ENCODE assay signal across 8 mouse cellular contexts in genomic region chr4:149988931-149989556, GRCm38 (mm10). TPM values are rescaled to one million over a fixed set of nuclear protein-coding genes. Genes with fewer than 3 reads are reported as not detected.
A peak's percentile ranks its signal among the peaks of the same experiment; 100 is the strongest.
DNase-seq lines count a peak whose midpoint lies in the region; ATAC-seq and TF ChIP-seq lines count a peak whose summit lies in the region.

No protein-coding gene starts in this region.

- no peak for TF ChIP-seq CTCF in stomach, postnatal 0 days (IDR thresholded peaks at IDR 0.05; ENCODE audit: low read depth)

- peak overlapping the region; percentile 41 for H3K4me3 ChIP-seq in heart, embryonic 13.5 days
- H3K4me3 ChIP-seq in liver, embryonic 15.5 days (replicated peaks), result peak overlapping the region; percentile 30
- peak overlapping the region; percentile 13; the same call in 1 of the 2 replicates for H3K4me3 ChIP-seq in neural tube, embryonic 11.5 days (ENCODE audit: low read depth, low read length)
- peak overlapping the region; percentile 12; the same call in 1 of the 2 replicates for H3K4me3 ChIP-seq in stomach, postnatal 0 days (ENCODE audit: low read depth, low read length)

- H3K4me1 ChIP-seq in heart, embryonic 13.5 days, result peaks cover 35% of the 10 kb centered on the region
- H3K4me1 ChIP-seq in liver, embryonic 15.5 days (replicated peaks), result peaks cover 43% of the 10 kb centered on the region
- H3K4me1 ChIP-seq in neural tube, embryonic 11.5 days (ENCODE audit: control insufficient read depth, insufficient read depth, low read length), result peaks cover 17% of the 10 kb centered on the region
- H3K4me1 ChIP-seq in stomach, postnatal 0 days (replicated peaks; ENCODE audit: control insufficient read depth, insufficient read depth), result peaks cover 10% of the 10 kb centered on the region

- 7% methylated on average over 21 of the region's 21 CpGs for WGBS in heart, embryonic 13.5 days
- 2% methylated on average over 21 of the region's 21 CpGs for WGBS in liver, embryonic 15.5 days (ENCODE audit: insufficient replicate concordance)
- 11% methylated on average over 21 of the region's 21 CpGs for WGBS in neural tube, embryonic 11.5 days
- WGBS in stomach, postnatal 0 days, result 5% methylated on average over 21 of the region's 21 CpGs

- TF ChIP-seq EP300 in stomach, postnatal 0 days (optimal IDR thresholded peaks at IDR 0.05), result no peak

- H3K4me2 ChIP-seq in heart, embryonic 13.5 days, result peak overlapping the region; percentile 72
- H3K4me2 ChIP-seq in liver, embryonic 15.5 days, result peak overlapping the region; percentile 63
- peak overlapping the region; percentile 27 for H3K4me2 ChIP-seq in neural tube, embryonic 11.5 days (ENCODE audit: low read depth)
- peak overlapping the region; percentile 54 for H3K4me2 ChIP-seq in stomach, postnatal 0 days (replicated peaks; ENCODE audit: low read depth)

- no peak overlapping the region for H3K27ac ChIP-seq in heart, embryonic 13.5 days (replicated peaks)
- peak overlapping the region; percentile 67 for H3K27ac ChIP-seq in liver, embryonic 15.5 days (replicated peaks)
- no peak overlapping the region for H3K27ac ChIP-seq in neural tube, embryonic 11.5 days (ENCODE audit: low read depth, low read length)
- H3K27ac ChIP-seq in stomach, postnatal 0 days (replicated peaks), result peak overlapping the region; percentile 78

- no peaks in the 10 kb centered on the region for H3K9me3 ChIP-seq in heart, embryonic 13.5 days
- no peaks in the 10 kb centered on the region for H3K9me3 ChIP-seq in liver, embryonic 15.5 days (replicated peaks)
- no peaks in the 10 kb centered on the region for H3K9me3 ChIP-seq in neural tube, embryonic 11.5 days (ENCODE audit: control insufficient read depth, low read length)
- no peaks in the 10 kb centered on the region for H3K9me3 ChIP-seq in stomach, postnatal 0 days (ENCODE audit: control insufficient read depth, low read length)

- 0 out of 2 replicates have a peak, but pooled peaks cover 9% of the 10 kb centered on the region for H3K27me3 ChIP-seq in heart, embryonic 13.5 days (replicated peaks)
- no peaks in the 10 kb centered on the region for H3K27me3 ChIP-seq in liver, embryonic 15.5 days
- no peaks in the 10 kb centered on the region for H3K27me3 ChIP-seq in neural tube, embryonic 11.5 days (ENCODE audit: control insufficient read depth, insufficient read depth, low read length)
- H3K27me3 ChIP-seq in stomach, postnatal 0 days (ENCODE audit: control insufficient read depth, insufficient read depth, low read length), result no peaks in the 10 kb centered on the region

- ATAC-seq in heart, embryonic 13.5 days (ENCODE audit: extremely low read depth, insufficient number of reproducible peaks, low FRiP score, low TSS enrichment), result peak; percentile 78; the same call in 1 of the 2 replicates
- peak; percentile 80 for ATAC-seq in liver, embryonic 15.5 days (ENCODE audit: insufficient read depth)
- peak; percentile 85 for ATAC-seq in neural tube, embryonic 11.5 days (ENCODE audit: insufficient read depth, low FRiP score, low TSS enrichment)
- peak; percentile 93 for ATAC-seq in stomach, postnatal 0 days (ENCODE audit: low FRiP score, low TSS enrichment)

- peak; percentile 94 for DNase-seq in CD4-positive, CD25-positive, alpha-beta regulatory T cell, adult 2 months (ENCODE audit: low read depth, low spot score)
- DNase-seq in c-Kit-negative CD71-positive TER-119-positive erythroid progenitor cells, embryonic 14.5 days (ENCODE audit: low read depth, low spot score), result peak; percentile 57
- DNase-seq in fat pad, adult 2 months (ENCODE audit: extremely low read depth, low read depth, low spot score), result peak; percentile 88
- peak; percentile 96 for DNase-seq in kidney, postnatal 10 days
- DNase-seq in neural tube, embryonic 11.5 days (ENCODE audit: low spot score), result peak; percentile 85
- DNase-seq in stomach, postnatal 0 days (ENCODE audit: low spot score), result peak; percentile 95

- peak overlapping the region; percentile 77 for H3K9ac ChIP-seq in heart, embryonic 13.5 days
- no peak overlapping the region; the same call in 1 of the 2 replicates for H3K9ac ChIP-seq in liver, embryonic 15.5 days
- peak overlapping the region; percentile 37; the same call in 1 of the 2 replicates for H3K9ac ChIP-seq in neural tube, embryonic 11.5 days (ENCODE audit: low read length)
- no peak overlapping the region for H3K9ac ChIP-seq in stomach, postnatal 0 days (ENCODE audit: low read length)

- H3K36me3 ChIP-seq in heart, embryonic 13.5 days, result peaks cover 7% of the 10 kb centered on the region; the same call in 1 of the 2 replicates
- H3K36me3 ChIP-seq in liver, embryonic 15.5 days (replicated peaks), result peaks cover 38% of the 10 kb centered on the region; the same call in 1 of the 2 replicates
- H3K36me3 ChIP-seq in neural tube, embryonic 11.5 days (ENCODE audit: control insufficient read depth, insufficient read depth, low read length), result no peaks in the 10 kb centered on the region
- H3K36me3 ChIP-seq in stomach, postnatal 0 days (ENCODE audit: control insufficient read depth, insufficient read depth, low read length), result peaks cover 2% of the 10 kb centered on the region; the same call in 1 of the 2 replicates

RNA-seq across cellular contexts. Expression of gene H6pd, which starts 19.8 kb away (rescaled TPM):
- polyA plus RNA-seq in heart, embryonic 13.5 days (2015; fragmentation: Nextera tagmentation; extraction: Ambion mirVana), result 10.2 and 10.6 TPM in 2 replicates
- 16.9 and 21.5 TPM in 2 replicates for polyA plus RNA-seq in liver, embryonic 15.5 days (2015; fragmentation: Nextera tagmentation; extraction: Ambion mirVana)
- polyA plus RNA-seq in neural tube, embryonic 11.5 days (2014; fragmentation: Nextera tagmentation; extraction: Ambion mirVana), result 3.0 and 3.6 TPM in 2 replicates
- 11.8 and 12.3 TPM in 2 replicates for polyA plus RNA-seq in stomach, postnatal 0 days (2015; fragmentation: Nextera tagmentation; extraction: Ambion mirVana)

RNA-seq across cellular contexts. Expression of gene Spsb1, which starts 34.2 kb away (rescaled TPM):
- polyA plus RNA-seq in heart, embryonic 13.5 days (2015; fragmentation: Nextera tagmentation; extraction: Ambion mirVana), result 4.3 and 4.5 TPM in 2 replicates
- 0.61 and 0.77 TPM in 2 replicates for polyA plus RNA-seq in liver, embryonic 15.5 days (2015; fragmentation: Nextera tagmentation; extraction: Ambion mirVana)
- 25.8 and 26.9 TPM in 2 replicates for polyA plus RNA-seq in neural tube, embryonic 11.5 days (2014; fragmentation: Nextera tagmentation; extraction: Ambion mirVana)
- 10.0 and 13.1 TPM in 2 replicates for polyA plus RNA-seq in stomach, postnatal 0 days (2015; fragmentation: Nextera tagmentation; extraction: Ambion mirVana)

Comparison
In these comparisons a context has a peak if more than half of its experiments do, and no peak if none do; other contexts are left out.
1. H3K27ac ChIP-seq: peak in liver, embryonic 15.5 days (single experiment) and stomach, postnatal 0 days (single experiment); none in heart, embryonic 13.5 days (single experiment) and neural tube, embryonic 11.5 days (single experiment).
2. H3K9ac ChIP-seq: peak in heart, embryonic 13.5 days (single experiment) and neural tube, embryonic 11.5 days (single experiment); none in liver, embryonic 15.5 days (single experiment) and stomach, postnatal 0 days (single experiment).
3. Peak in every context shown above with its lines, with median percentiles within 50 percentile points of each other: DNase-seq, ATAC-seq, H3K4me2 ChIP-seq and H3K4me3 ChIP-seq.